Mouse (Mus musculus) stomach, postnatal 0 days (tissue): Measurements from ENCODE around the gene Tigd4.

Experiments used
- CTCF ChIP-seq: IDR thresholded peaks from 2 replicates; pipeline ENCODE4 v1.5.1; 2016; ENCODE audit warnings: antibody characterized with exemption, low read depth, mild to moderate bottlenecking, moderate library complexity
- EP300 ChIP-seq: optimal IDR thresholded peaks from 2 replicates; pipeline ENCODE3; 2016; ENCODE audit warnings: antibody characterized with exemption

GRCm38 (mm10) chr3:84602759-84603158, 9.4 kb downstream of the Tigd4 start:
- TF ChIP-seq CTCF: no peak
- peak; percentile 16 for TF ChIP-seq EP300
